Comparison of ENCODE assay signal across 20 mouse cellular contexts in the genomic region with DNA sequence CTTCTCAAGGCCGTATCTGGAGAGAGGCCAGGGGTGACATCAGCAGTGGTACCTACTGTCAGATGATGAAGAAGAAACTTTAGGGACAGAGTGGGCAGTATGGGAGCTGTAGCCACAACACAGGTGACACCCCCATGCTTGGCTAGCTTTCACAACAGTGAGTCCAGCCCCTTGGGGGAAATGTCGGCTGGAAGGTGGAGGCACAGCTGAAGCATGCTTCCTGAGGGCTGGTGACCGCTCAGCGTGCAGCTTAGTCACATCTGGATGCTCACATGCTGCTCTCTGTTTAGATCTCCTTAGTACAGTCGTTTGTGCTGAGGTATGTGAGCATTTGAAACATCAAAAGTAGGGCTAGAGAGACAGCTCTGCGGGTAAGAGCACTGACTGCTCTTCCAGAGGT.
DNase-seq lines count a peak whose midpoint lies in the region; ATAC-seq and TF ChIP-seq lines count a peak whose summit lies in the region.
"Had no signal": no experiment of that assay in that cellular context is flagged by ENCODE, and none has a peak within 500 bp of the region (broad histone marks: within the 10 kb centered on the region; RNA-seq: fewer than 3 reads in every experiment).

No protein-coding gene starts in this region.

- TF ChIP-seq EP300 in CH12.LX (IDR thresholded peaks at IDR 0.05; ENCODE audit: low read length) = no peak

- H3K27me3 ChIP-seq in megakaryocyte, embryonic 14.5 days (replicated peaks) = no peaks in the 10 kb centered on the region
- H3K27me3 ChIP-seq in CH12.LX (replicated peaks) = no peaks in the 10 kb centered on the region
- H3K27me3 ChIP-seq: forebrain, embryonic 13.5 days; heart, embryonic 12.5 days; hindbrain, embryonic 15.5 days had no signal

- peaks cover 73% of the 10 kb centered on the region for H3K36me3 ChIP-seq in megakaryocyte, embryonic 14.5 days (replicated peaks; ENCODE audit: low read length)
- H3K36me3 ChIP-seq in CH12.LX (replicated peaks in 1 of 2; ENCODE audit: control insufficient read depth in 1 of 2, insufficient read depth in 1 of 2, low read length in 1 of 2) = peaks cover 13 to 59% of the 10 kb centered on the region in 2 experiments

- peaks cover 3% of the 10 kb centered on the region; the same call in 1 of the 2 replicates for H3K9me3 ChIP-seq in megakaryocyte, embryonic 14.5 days
- H3K9me3 ChIP-seq in CH12.LX (replicated peaks; ENCODE audit: low read length) = peaks cover 2% of the 10 kb centered on the region
- H3K9me3 ChIP-seq: embryonic facial prominence, embryonic 10.5 days; forebrain, embryonic 13.5 days; heart, embryonic 12.5 days; hindbrain, embryonic 15.5 days had no signal

- in situ Hi-C loops in CH12.LX (cut with MboI; ENCODE audit: low pct_ligation_motif_present, low pct_unique_long_range_greater_than_20kb, low sequenced_read_pairs) = no loop called here

- peak overlapping the region; percentile 4 for H3K4me3 ChIP-seq in megakaryocyte, embryonic 14.5 days (replicated peaks)
- H3K4me3 ChIP-seq in CH12.LX (replicated peaks in 1 of 3; ENCODE audit: low read depth in 2 of 3, low read length in 2 of 3, poor library complexity in 1 of 3) = no peak overlapping the region
- H3K4me3 ChIP-seq: embryonic facial prominence, embryonic 10.5 days; forebrain, embryonic 13.5 days; heart, adult 2 months; heart, embryonic 12.5 days; hindbrain, embryonic 15.5 days had no signal

- H3K9ac ChIP-seq in CH12.LX (ENCODE audit: insufficient read depth, low read depth) = no peak overlapping the region
- H3K9ac ChIP-seq: forebrain, embryonic 13.5 days; forebrain, postnatal 0 days; heart, embryonic 12.5 days; hindbrain, embryonic 15.5 days had no signal

- no peak overlapping the region for H3K4me2 ChIP-seq in CH12.LX (ENCODE audit: insufficient read depth, low read depth, poor library complexity, severe bottlenecking)
- H3K4me2 ChIP-seq: forebrain, embryonic 13.5 days; heart, embryonic 12.5 days; hindbrain, embryonic 15.5 days had no signal

- peaks cover 56% of the 10 kb centered on the region for H3K4me1 ChIP-seq in megakaryocyte, embryonic 14.5 days
- peaks cover 0 to 28% of the 10 kb centered on the region in 2 experiments; a peak in 2 of 4 replicates for H3K4me1 ChIP-seq in CH12.LX (ENCODE audit: control insufficient read depth in 1 of 2, insufficient read depth in 2 of 2)

- no peak for TF ChIP-seq CTCF in CH12.LX (conservative IDR thresholded peaks at IDR 0.05 in 1 of 2, IDR thresholded peaks at IDR 0.05 in 1 of 2; ENCODE audit: low read depth in 2 of 2, low read length in 2 of 2)

- no peak for TF ChIP-seq RAD21 in CH12.LX (IDR thresholded peaks at IDR 0.05; ENCODE audit: low read depth, low read length)

- intact Hi-C loops in heart, postnatal 14 days (cut with DNase I) = no loop called here

- no peak overlapping the region for H3K27ac ChIP-seq in CH12.LX (ENCODE audit: insufficient read depth, low read depth)
- H3K27ac ChIP-seq: embryonic facial prominence, embryonic 10.5 days; forebrain, embryonic 13.5 days; heart, adult 2 months; hindbrain, embryonic 15.5 days had no signal

- no peak for TF ChIP-seq POLR2A in CH12.LX (IDR thresholded peaks at IDR 0.05; ENCODE audit: low read depth, low read length)

- dilution Hi-C loops in CH12.LX (cut with MboI; ENCODE audit: extremely low pct_ligation_motif_present, extremely low pct_unique_long_range_greater_than_20kb, low sequenced_read_pairs) = no loop called here

- no peaks in the 10 kb centered on the region for H3K79me2 ChIP-seq in CH12.LX (replicated peaks; ENCODE audit: control insufficient read depth, extremely low read depth, insufficient read depth, poor library complexity, severe bottlenecking)

- ATAC-seq in megakaryocyte, adult 5-6 weeks (ENCODE audit: poor library complexity, severe bottlenecking) = no peak
- ATAC-seq: CD4-positive, CD25-positive, alpha-beta regulatory T cell, adult 4 months; forebrain, embryonic 13.5 days; forebrain, postnatal 0 days had no signal

- peak; percentile 31 for DNase-seq in CH12.LX (ENCODE audit: extremely low read depth)
- DNase-seq in spleen, adult 18-20 months = peak; percentile 44 to 67
- no peak for DNase-seq in lung, postnatal 14 days
- no peak for DNase-seq in heart, postnatal 14 days
- DNase-seq in MN1 (ENCODE audit: low spot score) = no peak
- DNase-seq: adrenal gland, adult 2 months; adrenal gland, postnatal 25 days; cerebellum, adult 18-20 months; cerebellum, postnatal 10 days; forebrain, postnatal 0 days; gastrocnemius, postnatal 14 days; heart, adult 2 months; heart, postnatal 36 days had no signal

TF ChIP-seq in CH12.LX, 34 proteins besides CTCF, POLR2A, EP300 and RAD21:
- no peak for TF ChIP-seq UBTF (IDR thresholded peaks at IDR 0.05; ENCODE audit: low read depth, low read length)
- no peak for TF ChIP-seq TBP (conservative IDR thresholded peaks at IDR 0.05; ENCODE audit: low read depth, low read length)
- peak; percentile 49 for TF ChIP-seq ETS1 (conservative IDR thresholded peaks at IDR 0.05; ENCODE audit: low read depth, low read length)
- TF ChIP-seq CHD1 (IDR thresholded peaks at IDR 0.05; ENCODE audit: low read depth, low read length) = no peak
- no peak for TF ChIP-seq ZKSCAN1 (IDR thresholded peaks at IDR 0.05; ENCODE audit: borderline replicate concordance, low read depth, low read length)
- TF ChIP-seq USF1 (IDR thresholded peaks at IDR 0.05; ENCODE audit: low read depth, low read length) = no peak
- TF ChIP-seq BHLHE40 (IDR thresholded peaks at IDR 0.05; ENCODE audit: low read depth, low read length) = peak; percentile 59
TF ChIP-seq in CH12.LX: peak in this region for 2.

Comparison
In these comparisons a context has a peak if more than half of its experiments do, and no peak if none do; other contexts are left out.
1. DNase-seq: peak in CH12.LX (single experiment) and spleen, adult 18-20 months (2 of 2); none in lung, postnatal 14 days (single experiment), heart, postnatal 14 days (0 of 2) and MN1 (single experiment).